Mouse (Mus musculus): Measurements from ENCODE around the gene Mthfs. TPM values are rescaled to one million over a fixed set of nuclear protein-coding genes. Genes with fewer than 3 reads are reported as not detected.

Gene Mthfs
- polyA plus RNA-seq (2014; fragmentation: Illumina TruSeq; extraction: RNeasy Lipid Tissue Mini Kit (QIAGEN cat#74804); ENCODE audit: low replicate concordance) = 14.4 TPM

DNA sequence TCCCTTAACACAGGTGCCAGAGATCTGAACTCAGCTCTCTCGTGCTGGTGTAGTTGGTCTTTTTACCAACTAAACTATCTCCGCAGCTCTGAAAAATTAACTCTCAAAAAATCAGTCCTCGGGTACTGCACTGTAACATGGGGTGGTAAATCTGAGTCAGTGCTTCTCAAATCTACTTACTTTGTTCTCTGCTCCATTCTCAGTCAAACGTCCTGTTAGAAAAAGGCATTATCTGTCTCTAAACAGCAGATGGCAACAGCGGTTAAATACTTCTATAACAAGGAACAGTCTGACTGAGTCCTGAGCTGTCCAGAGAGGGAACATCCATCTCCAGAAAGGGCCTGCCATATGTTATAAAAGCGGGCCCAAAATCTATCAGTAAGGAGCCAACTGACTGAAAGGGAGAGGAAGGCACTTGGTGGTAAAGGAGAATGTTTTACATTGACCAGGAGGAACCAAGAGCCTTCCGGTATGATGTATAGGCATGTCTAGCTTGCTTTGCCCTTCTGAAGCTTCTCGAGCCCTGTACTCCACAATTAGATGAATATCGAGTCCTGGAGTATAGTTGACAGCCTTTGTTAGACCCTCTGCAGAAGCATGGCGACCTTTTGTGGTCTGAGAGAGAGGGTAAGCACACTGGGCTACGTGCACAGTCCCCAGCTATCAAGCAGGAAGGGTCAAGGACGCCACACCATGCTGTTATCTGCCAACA lies at the start of gene Mthfs:
TSS of gene Mthfs (plus strand) at position 324 of the 712 bp plus-strand sequence.

DNA sequence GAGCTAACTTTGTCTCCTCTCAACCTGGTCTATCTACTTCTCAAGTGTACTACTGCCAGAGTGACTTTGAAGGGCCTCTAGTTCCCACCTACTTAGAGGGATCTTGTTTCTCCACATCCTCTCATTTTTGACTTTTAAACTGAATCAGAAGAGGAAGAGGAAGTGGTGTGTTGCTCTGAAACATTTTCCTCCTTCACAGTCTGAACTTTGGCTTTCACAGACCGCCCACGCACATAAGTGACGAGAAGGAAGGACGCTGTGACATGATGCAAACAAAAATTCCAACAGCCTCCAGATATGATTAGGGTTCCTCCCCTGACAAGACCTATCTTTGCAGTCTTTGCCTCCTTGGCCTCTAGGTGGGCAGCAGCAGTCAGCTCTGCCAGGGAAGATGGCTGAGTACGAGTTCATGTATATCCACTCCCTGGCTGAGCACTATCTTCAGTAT lies 11.5 kb upstream of the Mthfs start, which contains the start of the genes Bcl2a1b and Gm29094:
TSS of gene Bcl2a1b (plus strand) at position 241 of the 448 bp plus-strand sequence.
TSS of gene Gm29094 (plus strand) at position 411 of the 448 bp plus-strand sequence.

Other genes starting within 250 kb of the Mthfs start
- gene Trim43b, start 117.8 kb upstream of the Mthfs start, polyA plus RNA-seq (2014; fragmentation: Illumina TruSeq; extraction: RNeasy Lipid Tissue Mini Kit (QIAGEN cat#74804); ENCODE audit: low replicate concordance) = not detected
- 19.7 TPM for gene Bcl2a1b, start 11.5 kb upstream of the Mthfs start, polyA plus RNA-seq (2014; fragmentation: Illumina TruSeq; extraction: RNeasy Lipid Tissue Mini Kit (QIAGEN cat#74804); ENCODE audit: low replicate concordance)
- gene Gm29094, start 11.3 kb upstream of the Mthfs start, polyA plus RNA-seq (2014; fragmentation: Illumina TruSeq; extraction: RNeasy Lipid Tissue Mini Kit (QIAGEN cat#74804); ENCODE audit: low replicate concordance) = 6.3 TPM

Data from small intestine, adult 10 weeks (tissue).